Mouse (Mus musculus) B cell, adult 62 days (primary cell): ENCODE data around the gene G6pc2. TPM values are rescaled to one million over a fixed set of nuclear protein-coding genes. Genes with fewer than 3 reads are reported as not detected.

Source experiments
- total RNA-seq: library from RNA; stranded (reverse); gene quantifications from 4 replicates; pipeline ENCODE4 v1.2.4, GENCODE M21; 2023

Gene G6pc2
- total RNA-seq, result not detected in 4 replicates

GRCm38 (mm10) chr2:69210773-69211172 is at the start of gene G6pc2:
G6pc2 (plus strand) TSS chr2:69211073.

GRCm38 (mm10) chr2:69205791-69206351 is 5.0 kb upstream of the G6pc2 start, which contains the start of gene Spc25:
Spc25 (minus strand) TSS chr2:69206194.

Other genes starting within 250 kb of the G6pc2 start
- gene Nostrin, start 75.3 kb upstream of the G6pc2 start, total RNA-seq, result not detected in 4 replicates
- 4.6 to 7.1 TPM (median 5.6 TPM) in 4 replicates for gene Spc25, start 4.9 kb upstream of the G6pc2 start, total RNA-seq
- gene Abcb11, start 131.5 kb downstream of the G6pc2 start, total RNA-seq, result not detected in 4 replicates
- not detected in 4 replicates for gene Dhrs9, start 169.4 kb downstream of the G6pc2 start, total RNA-seq